Mouse (Mus musculus) CH12.LX (cell line): ENCODE measurements around the gene Slc23a4. TPM values are rescaled to one million over a fixed set of nuclear protein-coding genes. Genes with fewer than 3 reads are reported as not detected.

ENCODE experiments used
- DNase-seq: peaks from one replicate; pipeline ENCODE4 v3.0.0-alpha.2; 2013; ENCODE audit errors: extremely low read depth
- H3K27ac ChIP-seq: 2 replicates; pipeline ENCODE4 v1.5.1; 2012; ENCODE audit warnings: low read depth, mild to moderate bottlenecking, control low read depth, moderate library complexity; ENCODE audit not compliant: insufficient read depth
- H3K27me3 ChIP-seq: replicated peaks from 2 replicates; pipeline ENCODE3; 2012; ENCODE audit warnings: inconsistent platforms
- H3K36me3 ChIP-seq, 2 experiments: replicated peaks in 1 of 2; 2 replicates each; pipeline versions ENCODE3 to v1.6.1; 2012; ENCODE audit warnings: inconsistent platforms in 1 of 2, low read length in 1 of 2, mild to moderate bottlenecking in 1 of 2, mixed read lengths in 1 of 2, moderate library complexity in 1 of 2; ENCODE audit not compliant: control insufficient read depth in 1 of 2, insufficient read depth in 1 of 2
- H3K4me1 ChIP-seq, 2 experiments: 2 replicates each; pipeline ENCODE4 v1.6.1; 2012; ENCODE audit warnings: inconsistent platforms in 1 of 2, moderate library complexity in 1 of 2; ENCODE audit not compliant: insufficient read depth in 2 of 2, control insufficient read depth in 1 of 2
- H3K4me2 ChIP-seq: 2 replicates; pipeline ENCODE4 v1.6.1; 2012; ENCODE audit warnings: low read depth, mild to moderate bottlenecking, control low read depth; ENCODE audit not compliant: poor library complexity, insufficient read depth, severe bottlenecking
- H3K4me3 ChIP-seq, 3 experiments: fragments of 150-350 bp in 1 of 3; sonication (generic) in 1 of 3; replicated peaks in 1 of 3; 2 replicates each; pipeline versions ENCODE3 to v1.5.1; 2011 to 2012; ENCODE audit warnings: low read depth in 2 of 3, low read length in 2 of 3, mild to moderate bottlenecking in 2 of 3, moderate library complexity in 2 of 3, control low read depth in 1 of 3, improper control_type of control experiment in 1 of 3, inconsistent platforms in 1 of 3, mixed read lengths in 1 of 3; ENCODE audit not compliant: poor library complexity in 1 of 3
- H3K79me2 ChIP-seq: replicated peaks from 2 replicates; pipeline ENCODE4 v1.6.1; 2012; ENCODE audit warnings: mild to moderate bottlenecking, moderate library complexity; ENCODE audit not compliant: control insufficient read depth, poor library complexity, insufficient read depth, severe bottlenecking; ENCODE audit errors: extremely low read depth
- H3K9ac ChIP-seq: 2 replicates; pipeline ENCODE4 v1.6.1; 2012; ENCODE audit warnings: low read depth, mild to moderate bottlenecking, control low read depth, moderate library complexity; ENCODE audit not compliant: insufficient read depth
- H3K9me3 ChIP-seq: replicated peaks from 2 replicates; pipeline ENCODE3; 2012; ENCODE audit warnings: low read length, inconsistent platforms, mixed read lengths
- CHD2 ChIP-seq: IDR thresholded peaks from 2 replicates; pipeline ENCODE4 v1.6.1; 2011; ENCODE audit warnings: low read length, improper control_type of control experiment
- CTCF ChIP-seq, 2 experiments: IDR thresholded peaks in 1 of 2; conservative IDR thresholded peaks in 1 of 2; 2 replicates each; pipeline ENCODE4 v1.5.1; 2011 to 2012; ENCODE audit warnings: low read depth in 2 of 2, low read length in 2 of 2, improper control_type of control experiment in 1 of 2, inconsistent platforms in 1 of 2, mild to moderate bottlenecking in 1 of 2, moderate library complexity in 1 of 2
- E2F4 ChIP-seq: IDR thresholded peaks from 2 replicates; pipeline ENCODE4 v1.6.1; 2011; ENCODE audit warnings: low read depth, low read length, improper control_type of control experiment; ENCODE audit not compliant: insufficient replicate concordance
- EP300 ChIP-seq: IDR thresholded peaks from 2 replicates; pipeline ENCODE4 v1.6.1; 2011; ENCODE audit warnings: low read length, improper control_type of control experiment
- GABPA ChIP-seq: IDR thresholded peaks from 2 replicates; pipeline ENCODE4 v1.6.1; 2012; ENCODE audit warnings: low read depth, low read length, improper control_type of control experiment, inconsistent platforms; ENCODE audit not compliant: insufficient replicate concordance
- HCFC1 ChIP-seq: IDR thresholded peaks from 2 replicates; pipeline ENCODE4 v1.6.1; 2012; ENCODE audit warnings: low read depth, mild to moderate bottlenecking, inconsistent platforms, low read length, improper control_type of control experiment
- IRF4 ChIP-seq: IDR thresholded peaks from 2 replicates; pipeline ENCODE4 v1.6.1; 2014; ENCODE audit warnings: low read depth, mild to moderate bottlenecking, inconsistent platforms, low read length, improper control_type of control experiment
- JUN ChIP-seq: IDR thresholded peaks from 2 replicates; pipeline ENCODE4 v1.6.1; 2011; ENCODE audit warnings: low read depth, mild to moderate bottlenecking, low read length, improper control_type of control experiment, moderate library complexity; ENCODE audit not compliant: insufficient read depth
- JUND ChIP-seq: conservative IDR thresholded peaks from 2 replicates; pipeline ENCODE4 v1.6.1; 2011; ENCODE audit warnings: low read depth, low read length, improper control_type of control experiment
- KAT2A ChIP-seq: IDR thresholded peaks from 2 replicates; pipeline ENCODE4 v1.6.1; 2012; ENCODE audit warnings: low read length, improper control_type of control experiment, inconsistent platforms; ENCODE audit not compliant: insufficient replicate concordance
- MAX ChIP-seq: IDR thresholded peaks from 2 replicates; pipeline ENCODE4 v1.6.1; 2011; ENCODE audit warnings: low read length, improper control_type of control experiment
- MEF2A ChIP-seq: IDR thresholded peaks from 2 replicates; pipeline ENCODE4 v1.6.1; 2014; ENCODE audit warnings: low read depth, mild to moderate bottlenecking, inconsistent platforms, low read length, improper control_type of control experiment, borderline replicate concordance
- PAX5 ChIP-seq: IDR thresholded peaks from 2 replicates; pipeline ENCODE4 v1.6.1; 2012; ENCODE audit warnings: low read length, inconsistent platforms, mixed read lengths
- POLR2A ChIP-seq: IDR thresholded peaks from 2 replicates; pipeline ENCODE4 v1.6.1; 2011; ENCODE audit warnings: low read depth, mild to moderate bottlenecking, improper control_type of control experiment, low read length
- POLR2AphosphoS2 ChIP-seq: IDR thresholded peaks from 2 replicates; pipeline ENCODE4 v1.6.1; 2011; ENCODE audit warnings: low read depth, low read length, improper control_type of control experiment
- RAD21 ChIP-seq: IDR thresholded peaks from 2 replicates; pipeline ENCODE4 v1.6.1; 2011; ENCODE audit warnings: low read depth, mild to moderate bottlenecking, low read length, improper control_type of control experiment, moderate library complexity
- RCOR1 ChIP-seq: conservative IDR thresholded peaks from 2 replicates; pipeline ENCODE4 v1.6.1; 2012; ENCODE audit warnings: low read depth, mild to moderate bottlenecking, inconsistent platforms, low read length, improper control_type of control experiment
- SIN3A ChIP-seq: IDR thresholded peaks from 2 replicates; pipeline ENCODE4 v1.6.1; 2012; ENCODE audit warnings: low read length, improper control_type of control experiment, inconsistent platforms
- SMC3 ChIP-seq: IDR thresholded peaks from 2 replicates; pipeline ENCODE4 v1.6.1; 2011; ENCODE audit warnings: low read depth, low read length, improper control_type of control experiment
- TBP ChIP-seq: conservative IDR thresholded peaks from 2 replicates; pipeline ENCODE4 v1.6.1; 2011; ENCODE audit warnings: low read depth, low read length, improper control_type of control experiment
- TCF12 ChIP-seq: IDR thresholded peaks from 2 replicates; pipeline ENCODE4 v1.6.1; 2014; ENCODE audit warnings: low read depth, mild to moderate bottlenecking, inconsistent platforms, low read length, improper control_type of control experiment
- USF1 ChIP-seq: IDR thresholded peaks from 2 replicates; pipeline ENCODE4 v1.6.1; 2014; ENCODE audit warnings: low read depth, mild to moderate bottlenecking, inconsistent platforms, low read length, improper control_type of control experiment
- ZMIZ1 ChIP-seq: IDR thresholded peaks from 2 replicates; pipeline ENCODE4 v1.6.1; 2012; ENCODE audit warnings: low read depth, mild to moderate bottlenecking, inconsistent platforms, low read length, improper control_type of control experiment
- ZNF384 ChIP-seq: IDR thresholded peaks from 2 replicates; pipeline ENCODE4 v1.6.1; 2012; ENCODE audit warnings: low read depth, low read length, improper control_type of control experiment, inconsistent platforms
- dilution Hi-C: fragments of 300-500 bp; cut with MboI; formaldehyde crosslinking; loops from 2 replicates; pipeline ENCODE4 v1.14.3; 2020; ENCODE audit warnings: low sequenced_read_pairs; ENCODE audit not compliant: extremely low pct_unique_long_range_greater_than_20kb, extremely low pct_ligation_motif_present
- in situ Hi-C: fragments of 300-500 bp; cut with MboI; formaldehyde crosslinking; loops from 3 replicates; pipeline ENCODE4 v1.14.3; 2019; ENCODE audit warnings: low sequenced_read_pairs, low pct_ligation_motif_present, low pct_unique_long_range_greater_than_20kb, mixed read lengths
- polyA plus RNA-seq: library from polyadenylated mRNA; unstranded; fragments of >175 nt; gene quantifications from 2 replicates; pipeline ENCODE4 v1.2.1, GENCODE M21; 2012; ENCODE audit warnings: low read depth; ENCODE audit not compliant: insufficient read length
- total RNA-seq, 2 experiments: library from RNA; depleted of rRNA; stranded (reverse); fragments of 300-350 nt in 1 of 2; fragments of >200 nt in 1 of 2; gene quantifications; 2 replicates each; pipeline ENCODE4 v1.2.3; 2012 to 2014

Slc23a4 gene
- total and polyA plus RNA-seq, 3 experiments = 0.21 to 0.30 (median 0.27) TPM

DNA sequence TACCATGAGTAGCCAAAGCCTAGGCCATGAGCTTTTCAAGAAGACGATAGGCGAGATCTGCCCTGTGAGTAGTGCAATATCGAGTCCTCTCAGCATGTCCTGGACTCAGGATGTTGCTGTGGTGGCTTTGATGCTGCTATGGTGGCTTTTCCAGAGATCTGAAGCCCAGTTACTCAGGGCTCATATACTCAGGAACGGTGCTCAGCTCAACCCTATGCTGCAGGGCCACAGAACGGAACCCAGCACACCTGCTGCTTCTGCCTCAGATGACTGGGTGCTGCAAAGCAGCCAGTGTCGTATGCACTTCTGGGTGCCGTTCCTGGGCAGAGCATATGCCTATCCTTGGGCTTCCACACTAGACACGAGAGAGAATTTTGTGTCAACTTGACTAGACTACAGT lies 48.8 kb downstream of the Slc23a4 start:
- Histone ChIP-seq H3K4me3 (peak overlapping the region in 2 of 3 experiments; percentile 23 to 43), H3K27me3 (no peaks in the 10 kb centered on the region), H3K9me3 (no peaks in the 10 kb centered on the region), H3K36me3 (peaks cover 0 to 2% of the 10 kb centered on the region in 2 experiments), H3K79me2 (no peaks in the 10 kb centered on the region), H3K9ac (peak overlapping the region; percentile 62), H3K4me2 (peak overlapping the region; percentile 64; the same call in 1 of the 2 replicates), H3K4me1 (peaks cover 16 to 73% of the 10 kb centered on the region in 2 experiments), H3K27ac (peak overlapping the region; percentile 94)
- TF ChIP-seq TCF12 (no peak), RAD21 (no peak), TBP (no peak), SMC3 (no peak), E2F4 (no peak), EP300 (no peak), ZNF384 (no peak)
- in situ Hi-C loops (loop anchor here (5.0 kb wide), 1 partner anchor 58 kb away; no protein-coding TSS in a partner anchor), dilution Hi-C loops (no loop called here)
- DNase-seq = peak; percentile 18

DNA sequence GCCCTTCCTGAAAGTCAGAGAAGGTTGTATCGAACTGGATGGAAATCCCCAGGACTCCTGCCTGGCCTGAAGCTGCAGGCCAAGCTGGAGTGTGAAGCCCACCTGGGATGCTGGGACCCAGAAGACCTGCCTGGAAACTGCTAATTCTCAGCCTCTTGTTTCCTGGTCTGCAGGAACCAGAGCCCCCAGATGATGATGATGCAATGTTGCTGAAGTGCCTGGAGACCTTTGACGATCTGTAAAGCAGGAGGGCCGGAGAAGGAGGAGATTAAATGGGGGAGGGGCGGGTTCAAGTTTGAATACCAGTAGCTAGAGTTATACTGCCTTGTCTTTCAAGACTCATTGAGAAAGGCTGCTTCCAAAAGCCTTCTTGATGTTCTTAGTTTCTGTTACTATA lies 49.3 kb downstream of the Slc23a4 start:
- peak overlapping the region; percentile 62 for H3K9ac ChIP-seq
- H3K27ac ChIP-seq = peak overlapping the region; percentile 94
- H3K36me3 ChIP-seq = peaks cover 0 to 2% of the 10 kb centered on the region in 2 experiments
- H3K4me3 ChIP-seq = peak overlapping the region; percentile 2 to 43 (median 25)
- in situ Hi-C loops = loop anchor here (5.0 kb wide), 1 partner anchor 58 kb away; no protein-coding TSS in a partner anchor
- no peaks in the 10 kb centered on the region for H3K79me2 ChIP-seq
- no peaks in the 10 kb centered on the region for H3K27me3 ChIP-seq
- dilution Hi-C loops = no loop called here
- H3K4me2 ChIP-seq = peak overlapping the region; percentile 64
- peak; percentile 70 for DNase-seq
- TF ChIP-seq CHD2 (no peak), HCFC1 (no peak), E2F4 (no peak), POLR2AphosphoS2 (no peak), POLR2A (no peak), MEF2A (no peak), GABPA (no peak)
- H3K9me3 ChIP-seq = no peaks in the 10 kb centered on the region
- peaks cover 16 to 68% of the 10 kb centered on the region in 2 experiments for H3K4me1 ChIP-seq

DNA sequence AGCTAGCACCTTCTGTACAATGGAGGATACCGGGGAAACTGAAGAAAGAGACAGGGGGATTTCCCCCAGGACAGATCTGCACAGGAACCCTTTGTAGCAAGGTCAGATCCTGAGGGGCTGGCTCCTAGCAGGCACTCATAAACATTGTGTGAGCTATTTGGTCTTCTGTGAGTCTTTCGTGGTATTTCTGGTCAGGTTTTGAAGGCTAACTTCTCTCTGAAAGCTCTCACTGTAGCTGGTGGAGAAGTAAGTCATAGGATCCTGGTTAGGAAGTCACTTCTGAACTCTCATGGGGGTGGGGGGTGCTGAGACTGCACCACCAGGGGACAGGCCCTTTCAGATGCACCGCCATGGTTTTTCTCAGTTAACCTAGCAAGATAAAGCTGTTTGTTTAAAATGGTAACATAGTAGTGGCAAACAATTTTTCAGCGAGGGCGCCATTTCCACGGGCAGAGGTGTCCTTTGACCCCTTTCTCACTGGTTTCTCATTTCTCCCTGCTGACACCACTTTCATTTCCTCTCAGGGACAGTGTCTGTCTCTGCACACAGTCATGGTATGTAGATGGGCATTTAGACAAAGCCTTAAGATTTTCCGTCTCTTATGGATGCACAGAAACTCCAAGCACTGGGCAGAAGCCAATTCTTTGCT lies 49.8 kb downstream of the Slc23a4 start:
- Histone ChIP-seq H3K4me3 (peak overlapping the region; percentile 2 to 43 (median 25)), H3K79me2 (no peaks in the 10 kb centered on the region), H3K4me1 (peaks cover 16 to 62% of the 10 kb centered on the region in 2 experiments), H3K36me3 (peaks cover 0 to 2% of the 10 kb centered on the region in 2 experiments), H3K4me2 (peak overlapping the region; percentile 64), H3K27ac (peak overlapping the region; percentile 94), H3K27me3 (no peaks in the 10 kb centered on the region), H3K9ac (peak overlapping the region; percentile 62), H3K9me3 (no peaks in the 10 kb centered on the region)
- dilution Hi-C loops (no loop called here), in situ Hi-C loops (loop anchor here (5.0 kb wide), 1 partner anchor 59 kb away; no protein-coding TSS in a partner anchor)
- DNase-seq = peak; percentile 77
- TF ChIP-seq POLR2A = peak; percentile 58
- TF ChIP-seq MAX = peak; percentile 75
- TF ChIP-seq CTCF (conservative IDR thresholded peaks at IDR 0.05 in 1 of 2, IDR thresholded peaks at IDR 0.05 in 1 of 2; ENCODE audit: low read depth in 2 of 2, low read length in 2 of 2) = peak in 1 of 2 experiments; percentile 30; a peak in 1 of 4 replicates
- no peak for TF ChIP-seq USF1
- TF ChIP-seq RCOR1 = peak; percentile 85
- TF ChIP-seq SIN3A = peak; percentile 70
- TF ChIP-seq KAT2A = 0 out of 2 replicates have a peak, but pooled peaks have one; percentile 59
- peak; percentile 54; the same call in 1 of the 2 replicates for TF ChIP-seq ZMIZ1
- no peak for TF ChIP-seq JUN
- no peak for TF ChIP-seq POLR2AphosphoS2
- no peak for TF ChIP-seq PAX5
- no peak; the same call in none of the 2 replicates for TF ChIP-seq HCFC1
- 0 out of 2 replicates have a peak, but pooled peaks have one; percentile 30 for TF ChIP-seq E2F4
- peak; percentile 66; the same call in 1 of the 2 replicates for TF ChIP-seq JUND
- peak; percentile 93 for TF ChIP-seq IRF4
